In the genomic region with DNA sequence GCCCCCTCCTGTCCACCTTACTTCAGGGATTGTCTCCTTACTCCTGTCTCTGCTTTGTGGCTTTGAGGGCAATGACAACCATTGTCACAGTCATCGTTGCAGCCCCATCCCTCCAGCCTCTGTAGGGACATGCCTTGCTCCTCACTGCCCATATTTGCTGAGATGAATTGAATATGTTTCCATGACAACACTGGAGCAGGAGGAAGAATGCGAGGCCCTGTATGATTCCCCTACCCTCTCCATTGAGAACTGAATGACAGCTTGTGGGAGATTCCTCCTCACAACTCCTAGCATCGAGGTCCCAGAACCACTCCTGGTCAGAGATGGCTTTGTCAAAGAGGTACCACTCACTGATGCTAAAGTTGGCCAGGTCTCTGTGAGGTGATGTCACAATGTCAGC, we compare ENCODE assay signal across 25 mouse cellular contexts.
DNase-seq lines count a peak whose midpoint lies in the region; ATAC-seq lines count a peak whose summit lies in the region.
"Had no signal": no experiment of that assay in that cellular context is flagged by ENCODE, and none has a peak within 500 bp of the region (broad histone marks: within the 10 kb centered on the region; RNA-seq: fewer than 3 reads in every experiment).

No protein-coding gene starts in this region.

- no peak overlapping the region for H3K9ac ChIP-seq in forebrain, embryonic 11.5 days (ENCODE audit: low read length)
- no peak overlapping the region for H3K9ac ChIP-seq in forebrain, embryonic 13.5 days
- no peak overlapping the region for H3K9ac ChIP-seq in hindbrain, embryonic 15.5 days
- H3K9ac ChIP-seq in hindbrain, embryonic 11.5 days (ENCODE audit: low read depth, low read length), result no peak overlapping the region
- H3K9ac ChIP-seq in hindbrain, embryonic 16.5 days (ENCODE audit: low read depth, low read length), result no peak overlapping the region
- H3K9ac ChIP-seq in midbrain, embryonic 14.5 days (replicated peaks; ENCODE audit: low read length), result no peak overlapping the region
- H3K9ac ChIP-seq: embryonic facial prominence, embryonic 13.5 days; liver, embryonic 13.5 days; lung, embryonic 15.5 days had no signal

- H3K27ac ChIP-seq in forebrain, embryonic 11.5 days (ENCODE audit: low read depth, low read length), result no peak overlapping the region
- no peak overlapping the region for H3K27ac ChIP-seq in forebrain, embryonic 13.5 days
- no peak overlapping the region for H3K27ac ChIP-seq in hindbrain, embryonic 15.5 days (replicated peaks)
- no peak overlapping the region for H3K27ac ChIP-seq in hindbrain, embryonic 11.5 days (ENCODE audit: low read depth, low read length)
- H3K27ac ChIP-seq in hindbrain, embryonic 16.5 days (ENCODE audit: low read depth, low read length), result no peak overlapping the region
- no peak overlapping the region for H3K27ac ChIP-seq in midbrain, embryonic 14.5 days (replicated peaks; ENCODE audit: low read depth, low read length)
- H3K27ac ChIP-seq: embryonic facial prominence, embryonic 13.5 days; heart, adult 2 months; layer of hippocampus, adult 2 months; left cerebral cortex, adult 2 months; liver, embryonic 13.5 days; lung, embryonic 15.5 days had no signal

- H3K4me2 ChIP-seq in forebrain, embryonic 11.5 days (ENCODE audit: low read depth, low read length, severe bottlenecking), result no peak overlapping the region
- H3K4me2 ChIP-seq in forebrain, embryonic 13.5 days, result no peak overlapping the region
- H3K4me2 ChIP-seq in hindbrain, embryonic 15.5 days, result no peak overlapping the region
- H3K4me2 ChIP-seq in hindbrain, embryonic 11.5 days (replicated peaks; ENCODE audit: low read depth, low read length), result no peak overlapping the region
- no peak overlapping the region for H3K4me2 ChIP-seq in hindbrain, embryonic 16.5 days (ENCODE audit: low read length)
- H3K4me2 ChIP-seq in midbrain, embryonic 14.5 days (ENCODE audit: low read length), result no peak overlapping the region
- H3K4me2 ChIP-seq: embryonic facial prominence, embryonic 13.5 days; liver, embryonic 13.5 days; lung, embryonic 15.5 days had no signal

- 0 out of 2 replicates have a peak, but pooled peaks cover 3% of the 10 kb centered on the region for H3K4me1 ChIP-seq in forebrain, embryonic 11.5 days (replicated peaks; ENCODE audit: control insufficient read depth, insufficient read depth, low read length)
- H3K4me1 ChIP-seq in forebrain, embryonic 13.5 days, result 0 out of 2 replicates have a peak, but pooled peaks cover 5% of the 10 kb centered on the region
- peaks cover 7% of the 10 kb centered on the region for H3K4me1 ChIP-seq in hindbrain, embryonic 15.5 days (replicated peaks)
- no peaks in the 10 kb centered on the region for H3K4me1 ChIP-seq in hindbrain, embryonic 11.5 days (replicated peaks; ENCODE audit: control insufficient read depth, insufficient read depth, low read length)
- peaks cover 4% of the 10 kb centered on the region; the same call in 1 of the 2 replicates for H3K4me1 ChIP-seq in hindbrain, embryonic 16.5 days (ENCODE audit: control insufficient read depth, insufficient read depth, low read depth, low read length)
- H3K4me1 ChIP-seq in midbrain, embryonic 14.5 days (ENCODE audit: control insufficient read depth, insufficient read depth, low read length), result peaks cover 15% of the 10 kb centered on the region
- H3K4me1 ChIP-seq: embryonic facial prominence, embryonic 13.5 days; liver, embryonic 13.5 days; lung, embryonic 15.5 days had no signal

- no peaks in the 10 kb centered on the region for H3K36me3 ChIP-seq in forebrain, embryonic 11.5 days (ENCODE audit: control insufficient read depth, insufficient read depth, low read length)
- H3K36me3 ChIP-seq in forebrain, embryonic 13.5 days (ENCODE audit: poor library complexity, severe bottlenecking), result no peaks in the 10 kb centered on the region
- no peaks in the 10 kb centered on the region for H3K36me3 ChIP-seq in hindbrain, embryonic 15.5 days
- no peaks in the 10 kb centered on the region for H3K36me3 ChIP-seq in hindbrain, embryonic 11.5 days (ENCODE audit: control insufficient read depth, insufficient read depth, low read length)
- no peaks in the 10 kb centered on the region for H3K36me3 ChIP-seq in hindbrain, embryonic 16.5 days (ENCODE audit: control insufficient read depth, insufficient read depth, low read length)
- H3K36me3 ChIP-seq in midbrain, embryonic 14.5 days (ENCODE audit: control insufficient read depth, insufficient read depth, low read length), result no peaks in the 10 kb centered on the region
- H3K36me3 ChIP-seq: embryonic facial prominence, embryonic 13.5 days; G1E; liver, embryonic 13.5 days; lung, embryonic 15.5 days had no signal

- no peaks in the 10 kb centered on the region for H3K9me3 ChIP-seq in forebrain, embryonic 11.5 days (ENCODE audit: control insufficient read depth, low read length)
- no peaks in the 10 kb centered on the region for H3K9me3 ChIP-seq in forebrain, embryonic 13.5 days (replicated peaks)
- no peaks in the 10 kb centered on the region for H3K9me3 ChIP-seq in hindbrain, embryonic 15.5 days
- H3K9me3 ChIP-seq in hindbrain, embryonic 11.5 days (ENCODE audit: control insufficient read depth, low read length), result no peaks in the 10 kb centered on the region
- no peaks in the 10 kb centered on the region for H3K9me3 ChIP-seq in hindbrain, embryonic 16.5 days (ENCODE audit: control insufficient read depth, low read length)
- no peaks in the 10 kb centered on the region for H3K9me3 ChIP-seq in midbrain, embryonic 14.5 days (ENCODE audit: control insufficient read depth, low read length)
- H3K9me3 ChIP-seq: embryonic facial prominence, embryonic 13.5 days; G1E; liver, embryonic 13.5 days; lung, embryonic 15.5 days had no signal

- ATAC-seq in forebrain, embryonic 11.5 days (replicated peaks; ENCODE audit: low FRiP score), result no peak
- ATAC-seq in forebrain, embryonic 13.5 days, result no peak
- peak; percentile 70; the same call in 1 of the 2 replicates for ATAC-seq in hindbrain, embryonic 15.5 days (ENCODE audit: low FRiP score, low read depth)
- no peak for ATAC-seq in hindbrain, embryonic 11.5 days (ENCODE audit: low FRiP score)
- ATAC-seq in hindbrain, embryonic 16.5 days, result peak; percentile 86
- no peak for ATAC-seq in midbrain, embryonic 14.5 days (ENCODE audit: low FRiP score, low TSS enrichment)
- ATAC-seq: activated CD4-positive, CD25-positive, alpha-beta regulatory T cell, adult 4 months had no signal

- no peak overlapping the region for H3K4me3 ChIP-seq in forebrain, embryonic 11.5 days (ENCODE audit: low read depth, low read length)
- H3K4me3 ChIP-seq in forebrain, embryonic 13.5 days, result no peak overlapping the region
- no peak overlapping the region for H3K4me3 ChIP-seq in hindbrain, embryonic 15.5 days
- H3K4me3 ChIP-seq in hindbrain, embryonic 11.5 days (ENCODE audit: low read depth, low read length), result no peak overlapping the region
- H3K4me3 ChIP-seq in hindbrain, embryonic 16.5 days (ENCODE audit: low read length), result no peak overlapping the region
- no peak overlapping the region for H3K4me3 ChIP-seq in midbrain, embryonic 14.5 days (replicated peaks; ENCODE audit: low read depth, low read length)
- H3K4me3 ChIP-seq: embryonic facial prominence, embryonic 13.5 days; heart, adult 2 months; layer of hippocampus, adult 2 months; left cerebral cortex, adult 2 months; liver, embryonic 13.5 days; lung, embryonic 15.5 days had no signal

- DNase-seq in forebrain, embryonic 11.5 days (ENCODE audit: low spot score), result peak; percentile 39
- DNase-seq in hindbrain, embryonic 11.5 days (ENCODE audit: low spot score), result no peak
- peak; percentile 54 for DNase-seq in midbrain, embryonic 14.5 days
- no peak for DNase-seq in ovary, postnatal 36 days (ENCODE audit: low spot score)
- no peak for DNase-seq in kidney, adult 8-10 months
- DNase-seq: adrenal gland, postnatal 14 days; cerebellum, adult 11 months; cerebellum, postnatal 25 days; gastrocnemius, postnatal 14 days; heart, adult 2 months; kidney, adult 2 months; kidney, postnatal 14 days; left cerebral cortex, postnatal 4 days; liver, embryonic 13.5 days; lung, postnatal 4 days; right cerebral cortex, postnatal 25 days had no signal

- 42% methylated on average over 3 of the region's 3 CpGs for WGBS in forebrain, embryonic 11.5 days
- WGBS in forebrain, embryonic 13.5 days, result 30% methylated on average over 3 of the region's 3 CpGs
- WGBS in hindbrain, embryonic 15.5 days, result 19% methylated on average over 3 of the region's 3 CpGs
- 44% methylated on average over 3 of the region's 3 CpGs for whole genome bisulfite sequencing in hindbrain, embryonic 11.5 days
- WGBS in hindbrain, embryonic 16.5 days, result 26% methylated on average over 3 of the region's 3 CpGs
- WGBS in midbrain, embryonic 14.5 days, result 16% methylated on average over 3 of the region's 3 CpGs

- H3K27me3 ChIP-seq in forebrain, embryonic 11.5 days (ENCODE audit: control insufficient read depth, insufficient read depth, low read length), result no peaks in the 10 kb centered on the region
- no peaks in the 10 kb centered on the region for H3K27me3 ChIP-seq in forebrain, embryonic 13.5 days
- H3K27me3 ChIP-seq in hindbrain, embryonic 15.5 days, result no peaks in the 10 kb centered on the region
- no peaks in the 10 kb centered on the region for H3K27me3 ChIP-seq in hindbrain, embryonic 11.5 days (ENCODE audit: control insufficient read depth, insufficient read depth, low read length)
- no peaks in the 10 kb centered on the region for H3K27me3 ChIP-seq in hindbrain, embryonic 16.5 days (replicated peaks; ENCODE audit: control insufficient read depth, insufficient read depth, low read length)
- no peaks in the 10 kb centered on the region for H3K27me3 ChIP-seq in midbrain, embryonic 14.5 days (ENCODE audit: control insufficient read depth, insufficient read depth, low read length)
- H3K27me3 ChIP-seq: embryonic facial prominence, embryonic 13.5 days; liver, embryonic 13.5 days; lung, embryonic 15.5 days had no signal

Comparison
In these comparisons a context has a peak if more than half of its experiments do, and no peak if none do; other contexts are left out.
1. ATAC-seq: peak in hindbrain, embryonic 15.5 days (single experiment) and hindbrain, embryonic 16.5 days (single experiment); none in forebrain, embryonic 11.5 days (single experiment), forebrain, embryonic 13.5 days (single experiment), hindbrain, embryonic 11.5 days (single experiment) and midbrain, embryonic 14.5 days (single experiment).
2. DNase-seq: peak in forebrain, embryonic 11.5 days (single experiment) and midbrain, embryonic 14.5 days (single experiment); none in hindbrain, embryonic 11.5 days (single experiment), ovary, postnatal 36 days (single experiment) and kidney, adult 8-10 months (0 of 2).